Mouse (Mus musculus) G1E (cell line): Measurements from ENCODE around the gene Cyp2j13.

Source experiments
- CTCF ChIP-seq: IDR thresholded peaks from 2 replicates; pipeline ENCODE4 v1.5.1; 2012; ENCODE audit warnings: low read depth, low read length, inconsistent platforms, mixed read lengths
- GATA1 ChIP-seq: IDR thresholded peaks from 2 replicates; pipeline ENCODE4 v1.6.1; 2012; ENCODE audit warnings: borderline replicate concordance, low read length, inconsistent platforms, mixed read lengths

DNA sequence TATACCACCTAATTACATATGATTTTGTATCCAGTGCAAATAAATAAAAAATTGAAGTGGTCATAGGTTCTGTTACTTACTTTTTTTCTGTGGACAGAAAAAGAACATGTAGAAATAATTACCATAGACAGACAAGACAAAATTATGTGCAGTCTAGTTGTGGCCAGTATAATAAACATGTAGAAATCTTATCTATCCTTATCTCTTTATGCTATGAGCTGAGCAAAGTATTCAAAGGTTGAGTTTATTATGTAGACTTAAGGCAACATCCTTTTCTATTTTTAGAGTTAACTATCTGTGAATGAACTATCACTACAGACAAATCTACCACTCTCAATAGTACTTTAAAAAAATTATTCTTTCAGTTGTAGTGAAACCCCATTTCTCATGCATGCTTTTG, 962 bp upstream of the Cyp2j13 start:
- TF ChIP-seq CTCF = no peak
- no peak for TF ChIP-seq GATA1
